Mouse (Mus musculus) forebrain, postnatal 0 days (tissue): Measurements from ENCODE around the gene Rars2. TPM values are rescaled to one million over a fixed set of nuclear protein-coding genes. Genes with fewer than 3 reads are reported as not detected.

ENCODE experiments used
- ATAC-seq: fragments of 200-750 bp; cut with Nextera tagmentation; 2 replicates; pipeline ENCODE4 v1.8.0; 2017; ENCODE audit warnings: mild to moderate bottlenecking, moderate library complexity
- DNase-seq: peaks from one replicate; pipeline ENCODE4 v3.0.0-alpha.2; 2015
- H3K27ac ChIP-seq: fragments of 300-500 bp; sonication (generic); 2 replicates; pipeline ENCODE4 v1.5.1; 2014; ENCODE audit warnings: low read depth, mild to moderate bottlenecking, antibody characterized with exemption, low read length, moderate library complexity, mixed read lengths
- H3K27me3 ChIP-seq: fragments of 300-500 bp; sonication (generic); 2 replicates; pipeline ENCODE4 v1.6.1; 2014; ENCODE audit warnings: mild to moderate bottlenecking, low read length, mixed read lengths; ENCODE audit not compliant: insufficient read depth
- H3K36me3 ChIP-seq: fragments of 300-500 bp; sonication (generic); 2 replicates; pipeline ENCODE4 v1.6.1; 2014; ENCODE audit warnings: mild to moderate bottlenecking, moderate library complexity; ENCODE audit not compliant: insufficient read depth
- H3K4me1 ChIP-seq: fragments of 300-500 bp; sonication (generic); 2 replicates; pipeline ENCODE4 v1.6.1; 2014; ENCODE audit warnings: antibody characterized with exemption; ENCODE audit not compliant: insufficient read depth
- H3K4me2 ChIP-seq: fragments of 300-500 bp; sonication (generic); 2 replicates; pipeline ENCODE4 v1.6.1; 2014; ENCODE audit warnings: low read depth, mild to moderate bottlenecking, moderate library complexity
- H3K4me3 ChIP-seq: fragments of 300-500 bp; sonication (generic); 2 replicates; pipeline ENCODE4 v1.5.1; 2014; ENCODE audit warnings: low read depth, low read length, mixed read lengths
- H3K9ac ChIP-seq: fragments of 300-500 bp; sonication (generic); 2 replicates; pipeline ENCODE4 v1.6.1; 2014; ENCODE audit warnings: mild to moderate bottlenecking
- H3K9me3 ChIP-seq: fragments of 300-500 bp; sonication (generic); 2 replicates; pipeline ENCODE4 v1.6.1; 2016; ENCODE audit warnings: low read length
- CTCF ChIP-seq: sonication (generic); IDR thresholded peaks from 2 replicates; pipeline ENCODE4 v1.5.1; 2016; ENCODE audit warnings: antibody characterized with exemption, control low read depth, low read depth
- WGBS: fragments of 180-500 bp; shearing (Covaris S2); extraction: QIAGEN DNeasy Blood & Tissue Kit; methylation state at CpG from one replicate; pipeline ENCODE4 v1.1.7; 2014; 5-methylcytosine and 5-hydroxymethylcytosine counted together
- polyA plus RNA-seq: library from polyadenylated mRNA; unstranded; fragments of >200 nt; fragmentation: Nextera tagmentation; extraction: Ambion mirVana; gene quantifications from 2 replicates; pipeline ENCODE4 v1.2.1, GENCODE M21; 2015
- total RNA-seq: library from RNA; depleted of rRNA; stranded (reverse); fragments of >200 nt; gene quantifications from 2 replicates; pipeline ENCODE4 v1.2.3, GENCODE M21; 2014

The Rars2 gene
- total and polyA plus RNA-seq, 2 experiments from 2014 or later = 28.7 to 48.8 TPM

- no peak for TF ChIP-seq CTCF
- no peak for ATAC-seq
- H3K4me2 ChIP-seq = no peak overlapping the region
- H3K27ac ChIP-seq = no peak overlapping the region
- DNase-seq = no peak
- peaks cover 36% of the 10 kb centered on the region for H3K36me3 ChIP-seq
- no peak overlapping the region for H3K4me3 ChIP-seq
- whole genome bisulfite sequencing = 90% methylated on average over 3 of the region's 3 CpGs
- no peaks in the 10 kb centered on the region for H3K4me1 ChIP-seq
- H3K9ac ChIP-seq = no peak overlapping the region
- H3K9me3 ChIP-seq = no peaks in the 10 kb centered on the region
- no peaks in the 10 kb centered on the region for H3K27me3 ChIP-seq
Measured at GRCm38 (mm10) chr4:34583427-34583826, 31.3 kb upstream of the Rars2 start.

GRCm38 (mm10) chr4:34584871-34585607, 29.7 kb upstream of the Rars2 start:
- no peak for TF ChIP-seq CTCF
- H3K27me3 ChIP-seq = no peaks in the 10 kb centered on the region
- H3K4me2 ChIP-seq = no peak overlapping the region
- H3K4me1 ChIP-seq = no peaks in the 10 kb centered on the region
- H3K9me3 ChIP-seq = no peaks in the 10 kb centered on the region
- H3K27ac ChIP-seq = no peak overlapping the region
- ATAC-seq (no peak), DNase-seq (no peak)
- H3K4me3 ChIP-seq = no peak overlapping the region
- WGBS = 78% methylated on average over 7 of the region's 7 CpGs
- H3K9ac ChIP-seq = no peak overlapping the region
- peaks cover 31% of the 10 kb centered on the region for H3K36me3 ChIP-seq

GRCm38 (mm10) chr4:34603123-34603522, 11.6 kb upstream of the Rars2 start:
- 84% methylated on average over 6 of the region's 6 CpGs for WGBS
- DNase-seq = no peak

GRCm38 (mm10) chr4:34606658-34607057, 8.1 kb upstream of the Rars2 start:
- DNase-seq (no peak), ATAC-seq (no peak)
- Histone ChIP-seq H3K36me3 (peaks cover 46% of the 10 kb centered on the region), H3K27ac (no peak overlapping the region), H3K4me1 (no peaks in the 10 kb centered on the region), H3K9ac (no peak overlapping the region), H3K4me2 (no peak overlapping the region), H3K4me3 (no peak overlapping the region), H3K9me3 (no peaks in the 10 kb centered on the region), H3K27me3 (no peaks in the 10 kb centered on the region)
- no peak for TF ChIP-seq CTCF
- 96% methylated on average over 10 of the region's 10 CpGs for WGBS

More at GRCm38 (mm10) chr4:34603123-34603522, 11.6 kb upstream of the Rars2 start:
- no peak overlapping the region for H3K4me2 ChIP-seq
- no peak for TF ChIP-seq CTCF
- H3K27ac ChIP-seq = no peak overlapping the region
- ATAC-seq = no peak
- no peaks in the 10 kb centered on the region for H3K27me3 ChIP-seq
- H3K36me3 ChIP-seq = peaks cover 45% of the 10 kb centered on the region
- H3K9ac ChIP-seq = no peak overlapping the region
- H3K9me3 ChIP-seq = no peaks in the 10 kb centered on the region
- H3K4me3 ChIP-seq = no peak overlapping the region
- H3K4me1 ChIP-seq = no peaks in the 10 kb centered on the region

- peak overlapping the region; percentile 87 for H3K4me3 ChIP-seq
- ATAC-seq = no peak
- peak overlapping the region; percentile 90 for H3K4me2 ChIP-seq
- DNase-seq = no peak
- H3K36me3 ChIP-seq = peaks cover 12% of the 10 kb centered on the region
- H3K27ac ChIP-seq = no peak overlapping the region
- H3K9ac ChIP-seq = peak overlapping the region; percentile 85; the same call in 1 of the 2 replicates
- no peak for TF ChIP-seq CTCF
- WGBS = 61% methylated on average over 6 of the region's 6 CpGs
- no peaks in the 10 kb centered on the region for H3K27me3 ChIP-seq
- H3K9me3 ChIP-seq = no peaks in the 10 kb centered on the region
- peaks cover 16% of the 10 kb centered on the region for H3K4me1 ChIP-seq
Measured at GRCm38 (mm10) chr4:34613571-34614145, 1.1 kb upstream of the Rars2 start.

GRCm38 (mm10) chr4:34615303-34615702, 546 bp downstream of the Rars2 start:
- Histone ChIP-seq H3K27ac (peak overlapping the region; percentile 86), H3K4me1 (peaks cover 16% of the 10 kb centered on the region), H3K36me3 (0 out of 2 replicates have a peak, but pooled peaks cover 3% of the 10 kb centered on the region), H3K9ac (peak overlapping the region; percentile 85), H3K4me2 (peak overlapping the region; percentile 90), H3K27me3 (no peaks in the 10 kb centered on the region), H3K4me3 (peak overlapping the region; percentile 87), H3K9me3 (no peaks in the 10 kb centered on the region)
- ATAC-seq (peak; percentile 21), DNase-seq (no peak)
- TF ChIP-seq CTCF = no peak
- WGBS = 3% methylated on average over 13 of the region's 13 CpGs

GRCm38 (mm10) chr4:34616146-34616545, 1.4 kb downstream of the Rars2 start:
- H3K4me3 ChIP-seq = 0 out of 2 replicates have a peak overlapping the region, but pooled peaks have one; percentile 87
- no peak overlapping the region; the same call in 1 of the 2 replicates for H3K27ac ChIP-seq
- ATAC-seq (no peak), DNase-seq (no peak)
- H3K9me3 ChIP-seq = no peaks in the 10 kb centered on the region
- peaks cover 16% of the 10 kb centered on the region for H3K4me1 ChIP-seq
- H3K9ac ChIP-seq = peak overlapping the region; percentile 85; the same call in 1 of the 2 replicates
- H3K4me2 ChIP-seq = peak overlapping the region; percentile 90
- no peaks in the 10 kb centered on the region for H3K27me3 ChIP-seq
- WGBS = 39% methylated on average over 8 of the region's 8 CpGs
- no peak for TF ChIP-seq CTCF
- H3K36me3 ChIP-seq = 0 out of 2 replicates have a peak, but pooled peaks cover 3% of the 10 kb centered on the region
